Mouse (Mus musculus): ENCODE data around the gene Zfp873. TPM values are rescaled to one million over a fixed set of nuclear protein-coding genes. Genes with fewer than 3 reads are reported as not detected.
A peak's percentile ranks its signal among the peaks of the same experiment; 100 is the strongest.
"Not testable (repeated sequence)": the region's sequence is repeated elsewhere in the genome, so short reads cannot be mapped to it uniquely, and the experiment has no call there.

Zfp873 gene
- 11.5 and 13.4 TPM in 2 replicates for polyA plus RNA-seq (2016; fragmentation: Nextera tagmentation; extraction: Ambion mirVana)

GRCm38 (mm10) chr10:82047597-82048459, at the start of gene Zfp873:
Gene Zfp873 (plus strand): TSS chr10:82048123.
- WGBS = 9% methylated on average over 35 of the region's 35 CpGs
- Histone ChIP-seq H3K4me3 (peak within 1 kb of the TSS; percentile 72), H3K9me3 (peaks cover 31% of the 10 kb centered on the region), H3K4me1 (no peaks in the 10 kb centered on the region), H3K27me3 (ENCODE audit: insufficient read depth, poor library complexity, severe bottlenecking) (no peaks in the 10 kb centered on the region), H3K36me3 (peaks cover 26% of the 10 kb centered on the region), H3K27ac (peak within 1 kb of the TSS; percentile 93)
- peak; percentile 96 for DNase-seq (ENCODE audit: low spot score)

- H3K27ac ChIP-seq; H3K9me3 ChIP-seq; DNase-seq (ENCODE audit: low spot score); H3K4me3 ChIP-seq; H3K27me3 ChIP-seq (ENCODE audit: insufficient read depth, poor library complexity, severe bottlenecking); H3K4me1 ChIP-seq: not testable (repeated sequence)
- H3K36me3 ChIP-seq = peaks cover 30% of the 10 kb centered on the region
- 92% methylated on average over 1 of the region's 1 CpGs for WGBS
These were observed 44.7 kb upstream of the Zfp873 start for GRCm38 (mm10) chr10:82003209-82003608.

GRCm38 (mm10) chr10:82004822-82005221, 43.1 kb upstream of the Zfp873 start:
- peaks cover 37% of the 10 kb centered on the region for H3K36me3 ChIP-seq
- not testable (repeated sequence) for H3K9me3 ChIP-seq; H3K27me3 ChIP-seq (ENCODE audit: insufficient read depth, poor library complexity, severe bottlenecking); H3K4me3 ChIP-seq; H3K27ac ChIP-seq; DNase-seq (ENCODE audit: low spot score); H3K4me1 ChIP-seq
- WGBS = 36% methylated on average over 1 of the region's 2 CpGs

- Histone ChIP-seq H3K9me3 (peaks cover 7% of the 10 kb centered on the region; the same call in 1 of the 2 replicates), H3K4me3 (no peak overlapping the region), H3K36me3 (no peaks in the 10 kb centered on the region), H3K27ac (no peak overlapping the region), H3K27me3 (ENCODE audit: insufficient read depth, poor library complexity, severe bottlenecking) (no peaks in the 10 kb centered on the region), H3K4me1 (no peaks in the 10 kb centered on the region)
- DNase-seq (ENCODE audit: low spot score) = no peak
- 51% methylated on average over 2 of the region's 2 CpGs for WGBS
These were observed 5.7 kb upstream of the Zfp873 start for GRCm38 (mm10) chr10:82042191-82042590.

GRCm38 (mm10) chr10:82046603-82047002, 1.3 kb upstream of the Zfp873 start:
- Histone ChIP-seq H3K4me1 (no peaks in the 10 kb centered on the region), H3K4me3 (no peak overlapping the region), H3K9me3 (peaks cover 21% of the 10 kb centered on the region), H3K27ac (no peak overlapping the region), H3K27me3 (ENCODE audit: insufficient read depth, poor library complexity, severe bottlenecking) (no peaks in the 10 kb centered on the region), H3K36me3 (peaks cover 15% of the 10 kb centered on the region)
- no peak for DNase-seq (ENCODE audit: low spot score)
- 79% methylated on average over 3 of the region's 3 CpGs for WGBS

GRCm38 (mm10) chr10:82048460-82048804, 509 bp downstream of the Zfp873 start:
- WGBS = 23% methylated on average over 10 of the region's 10 CpGs
- DNase-seq (ENCODE audit: low spot score); H3K27me3 ChIP-seq (ENCODE audit: insufficient read depth, poor library complexity, severe bottlenecking); H3K4me1 ChIP-seq: not testable (repeated sequence)
- Histone ChIP-seq H3K27ac (peak overlapping the region; percentile 93), H3K4me3 (peak overlapping the region; percentile 72), H3K9me3 (peaks cover 36% of the 10 kb centered on the region), H3K36me3 (peaks cover 32% of the 10 kb centered on the region)

- Histone ChIP-seq H3K4me3 (peak within 1 kb of the TSS; percentile 62), H3K27ac (peak within 1 kb of the TSS; percentile 79)
- H3K36me3 ChIP-seq; H3K27me3 ChIP-seq (ENCODE audit: insufficient read depth, poor library complexity, severe bottlenecking); H3K4me1 ChIP-seq; H3K9me3 ChIP-seq: not testable (repeated sequence)
- peak; percentile 90 for DNase-seq (ENCODE audit: low spot score)
- 18% methylated on average over 42 of the region's 42 CpGs for WGBS
These were observed 35.1 kb downstream of the Zfp873 start, which contains the start of gene BC024063 for GRCm38 (mm10) chr10:82082728-82083621. Gene BC024063 (plus strand): TSS chr10:82083353.

GRCm38 (mm10) chr10:82083622-82083971, 35.7 kb downstream of the Zfp873 start:
- H3K27ac ChIP-seq = peak overlapping the region; percentile 79
- not testable (repeated sequence) for H3K9me3 ChIP-seq; H3K4me1 ChIP-seq; H3K36me3 ChIP-seq; DNase-seq (ENCODE audit: low spot score); H3K27me3 ChIP-seq (ENCODE audit: insufficient read depth, poor library complexity, severe bottlenecking)
- 23% methylated on average over 14 of the region's 14 CpGs for WGBS
- peak overlapping the region; percentile 62 for H3K4me3 ChIP-seq

Other genes starting within 250 kb of the Zfp873 start
- 2.6 and 3.4 TPM in 2 replicates for gene Gm4767, start 235.9 kb upstream of the Zfp873 start, polyA plus RNA-seq (2016; fragmentation: Nextera tagmentation; extraction: Ambion mirVana)
- 6.3 and 8.2 TPM in 2 replicates for gene Gm32687, start 184.2 kb upstream of the Zfp873 start, polyA plus RNA-seq (2016; fragmentation: Nextera tagmentation; extraction: Ambion mirVana)
- 2.0 and 3.2 TPM in 2 replicates for gene Zfp781, start 117.6 kb upstream of the Zfp873 start, polyA plus RNA-seq (2016; fragmentation: Nextera tagmentation; extraction: Ambion mirVana)
- 3.1 and 3.5 TPM in 2 replicates for gene BC024063, start 35.2 kb downstream of the Zfp873 start, polyA plus RNA-seq (2016; fragmentation: Nextera tagmentation; extraction: Ambion mirVana)
- 3.7 and 4.2 TPM in 2 replicates for gene AU041133, start 79.9 kb downstream of the Zfp873 start, polyA plus RNA-seq (2016; fragmentation: Nextera tagmentation; extraction: Ambion mirVana)
- gene Zfp938, start 193.2 kb downstream of the Zfp873 start, polyA plus RNA-seq (2016; fragmentation: Nextera tagmentation; extraction: Ambion mirVana) = 11.7 and 13.7 TPM in 2 replicates

Measured in heart, embryonic 10.5 days (tissue).